Mouse (Mus musculus) 416B (cell line): Measurements from ENCODE around the gene Acox2.

Experiments
- DNase-seq: peaks from one replicate; pipeline ENCODE4 v3.0.0; 2011; ENCODE audit warnings: low read depth

Gene Acox2

DNA sequence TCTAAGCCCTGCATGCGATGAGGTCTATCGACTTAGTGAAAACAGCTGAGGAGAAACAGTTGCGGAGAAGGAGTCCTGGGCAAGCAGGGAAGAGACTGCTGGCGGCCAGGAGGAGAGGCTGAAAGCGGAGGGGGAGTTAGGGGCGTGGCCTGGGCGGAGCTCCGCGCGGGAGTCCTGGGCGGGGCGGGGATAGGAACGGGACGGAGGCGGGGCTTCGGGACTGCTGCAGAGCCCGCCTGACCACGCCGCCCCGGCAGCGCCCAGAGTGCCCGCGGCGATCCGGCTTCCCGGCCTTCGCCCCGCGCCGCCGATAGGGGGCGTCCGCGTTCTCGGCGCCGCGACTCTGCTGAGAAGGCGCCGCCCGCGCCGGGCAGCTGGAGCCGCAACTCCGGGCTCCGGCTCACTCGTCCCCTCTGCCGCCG, 45.3 kb downstream of the Acox2 start, which contains the start of gene Kctd6:
Gene Kctd6, plus strand, starts transcription at position 338 of the 422 bp plus-strand sequence.
- DNase-seq = peak; percentile 95

DNA sequence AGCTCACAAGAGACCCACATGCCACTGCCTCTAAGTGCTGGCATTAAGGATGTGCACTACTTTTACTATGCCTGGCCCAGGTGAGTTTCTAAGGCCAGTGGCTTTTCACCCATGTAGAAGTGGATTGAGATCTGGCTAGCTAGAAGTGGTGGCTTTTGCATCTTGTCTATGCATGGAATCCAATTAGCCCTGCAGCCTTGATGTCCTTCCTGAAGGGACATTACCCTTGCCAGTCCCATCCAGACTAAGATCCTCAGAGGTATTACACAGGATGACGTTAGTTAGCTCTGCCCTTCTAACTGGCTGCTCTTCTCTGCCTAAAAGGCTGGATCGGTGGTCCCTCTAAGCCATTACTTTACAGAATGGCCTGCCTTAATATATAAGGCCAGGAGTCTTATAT, 46.2 kb downstream of the Acox2 start:
- DNase-seq = no peak

DNA sequence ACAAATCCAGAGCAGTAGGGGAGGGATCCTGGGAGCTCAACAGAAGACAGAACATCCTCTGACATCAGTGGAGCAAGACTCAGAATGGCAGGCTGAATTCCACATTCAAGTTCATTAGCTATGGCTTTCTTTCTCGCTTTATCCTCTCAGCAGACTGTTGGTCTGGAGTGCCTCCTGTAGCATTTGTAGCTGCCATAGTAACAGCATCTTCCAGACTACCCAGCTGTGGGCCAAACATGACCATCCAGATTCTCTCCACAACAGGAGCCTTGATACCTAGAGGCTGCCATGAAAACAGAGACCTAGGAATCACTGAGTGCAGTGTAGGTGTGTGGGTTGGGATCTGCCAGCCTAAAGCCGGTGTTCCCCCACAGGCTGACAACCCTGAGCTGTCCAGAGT, 49.3 kb downstream of the Acox2 start:
- DNase-seq = no peak

DNA sequence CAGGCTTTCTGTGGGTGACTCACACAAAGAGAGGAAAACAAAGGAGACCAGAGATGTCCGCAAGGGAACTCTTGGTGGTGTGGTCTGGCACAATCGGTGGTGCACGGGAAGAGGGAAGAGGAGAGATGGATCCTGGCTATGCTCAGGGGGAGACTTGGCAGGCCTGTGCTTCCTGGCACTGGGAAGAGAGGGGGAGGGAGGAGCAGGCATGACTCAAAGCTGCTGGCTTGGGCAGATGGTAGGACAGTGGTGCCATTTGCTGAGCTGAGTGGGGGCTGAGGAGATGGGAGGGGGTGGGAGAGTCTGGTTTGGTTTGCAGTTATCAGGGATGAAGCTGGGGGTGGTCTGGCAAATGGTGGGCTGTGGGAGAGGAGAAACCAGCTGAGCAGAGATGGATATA, 50.3 kb downstream of the Acox2 start:
- DNase-seq = no peak

DNA sequence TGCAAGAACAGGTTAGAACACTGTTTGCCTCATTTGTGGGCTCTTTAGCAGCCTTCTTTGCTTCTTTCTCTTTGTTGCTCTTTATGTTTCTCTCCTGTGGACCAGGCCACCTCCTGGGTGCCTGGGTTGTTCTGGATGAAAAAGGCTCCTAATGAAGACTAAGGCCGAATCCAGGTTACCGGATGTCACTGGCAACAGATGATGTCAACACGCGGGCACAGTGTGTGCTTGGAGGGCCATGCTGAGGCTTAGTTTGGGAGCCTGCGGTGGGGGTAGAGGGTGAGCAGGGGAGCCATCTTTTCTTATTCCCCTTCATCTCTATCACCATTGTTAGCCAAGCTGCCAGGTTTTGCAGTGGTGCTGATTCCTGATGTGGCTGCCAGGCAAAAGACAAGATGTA, 51.6 kb downstream of the Acox2 start:
- DNase-seq = no peak

DNA sequence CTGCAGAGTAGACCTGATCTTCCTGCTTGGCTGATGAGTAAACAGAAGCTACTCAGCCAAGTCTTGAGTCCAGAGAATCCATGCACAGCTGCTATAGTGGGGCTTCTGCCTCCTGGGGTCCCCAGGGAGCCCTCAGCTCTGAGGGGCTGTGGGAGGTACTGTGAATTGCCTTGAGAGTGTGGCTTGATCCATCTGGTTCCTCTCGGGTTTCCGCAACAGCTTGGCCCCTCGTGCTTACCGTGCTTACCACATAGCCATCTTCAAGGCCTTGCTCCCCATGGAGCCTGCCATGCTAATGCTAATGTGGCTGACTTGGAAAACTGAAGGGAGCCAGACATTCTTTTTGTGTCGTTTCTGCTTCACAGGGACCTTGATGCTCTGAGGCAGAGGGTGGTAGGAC, 52.0 kb downstream of the Acox2 start:
- DNase-seq = no peak

DNA sequence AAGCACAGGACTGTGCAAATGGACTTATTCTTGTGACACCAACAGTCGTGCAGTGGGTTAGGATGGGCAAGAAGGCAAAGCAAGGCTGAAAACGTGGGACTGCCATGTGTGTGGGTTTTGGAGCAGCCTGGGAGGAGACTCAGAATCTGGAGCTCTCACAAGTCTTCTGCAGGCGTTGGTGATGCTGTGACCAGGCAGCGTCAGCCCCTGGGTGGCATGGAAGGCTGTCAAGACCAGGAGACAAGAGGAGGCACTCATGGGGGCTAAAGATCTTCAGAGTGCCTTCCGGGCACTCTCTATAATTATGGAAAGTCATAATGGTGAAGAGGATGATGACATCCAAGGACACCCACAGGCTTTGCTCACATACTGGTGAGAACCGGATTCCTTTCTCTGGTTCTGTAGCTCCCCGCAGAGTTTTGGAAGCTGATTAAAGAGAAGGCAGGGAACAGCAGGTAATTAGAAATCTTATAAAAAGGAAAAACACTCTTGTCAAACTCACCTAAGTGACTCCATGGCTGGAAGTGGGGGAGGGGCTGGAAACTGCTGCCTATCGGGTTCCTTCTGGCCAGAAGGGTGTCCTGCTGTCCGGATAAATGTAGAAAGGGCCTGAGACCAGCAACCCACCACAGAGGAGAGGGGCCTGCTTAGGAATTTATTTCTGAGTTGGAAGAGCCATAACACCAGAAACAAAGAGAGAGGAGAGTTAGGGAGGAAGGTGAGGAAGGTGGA, 52.8 kb downstream of the Acox2 start:
- no peak for DNase-seq

DNA sequence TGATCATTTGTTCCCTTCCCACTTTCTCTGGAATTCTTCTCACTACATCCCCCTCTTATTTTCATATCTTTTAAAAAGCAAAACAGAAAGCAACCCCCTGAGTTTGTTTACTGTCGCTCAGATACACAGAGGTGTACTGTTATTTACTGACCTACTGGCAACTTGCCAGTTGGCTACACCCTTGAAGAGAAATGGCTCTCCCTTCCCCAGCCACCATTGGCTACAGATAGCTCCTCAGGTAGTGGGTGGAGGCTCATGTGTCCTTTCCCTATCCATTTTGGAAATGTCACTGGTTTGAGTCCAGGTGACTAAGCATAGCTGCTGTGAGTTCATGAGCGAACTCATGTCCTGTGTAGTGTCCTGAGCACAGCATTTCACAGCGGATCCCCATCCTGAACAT, 57.4 kb downstream of the Acox2 start:
- no peak for DNase-seq

DNA sequence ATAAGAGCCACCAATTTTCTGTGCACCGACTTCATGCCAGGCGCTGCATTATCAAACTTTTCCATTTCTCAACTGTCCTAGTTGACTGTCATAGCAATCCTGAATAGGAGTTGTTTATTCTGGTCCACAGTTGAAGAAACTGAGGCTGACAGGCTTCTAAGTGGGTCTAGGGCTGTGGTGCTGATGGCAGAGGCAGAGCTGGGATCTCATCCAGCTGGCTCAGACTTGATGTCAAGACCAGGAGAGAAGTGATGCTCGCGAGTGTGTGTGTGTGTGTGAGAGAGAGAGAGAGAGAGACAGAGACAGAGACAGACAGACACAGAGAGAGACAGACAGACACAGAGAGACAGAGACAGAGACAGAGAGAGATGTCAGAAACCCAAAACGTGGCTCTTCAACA, 58.4 kb downstream of the Acox2 start:
- DNase-seq = no peak

DNA sequence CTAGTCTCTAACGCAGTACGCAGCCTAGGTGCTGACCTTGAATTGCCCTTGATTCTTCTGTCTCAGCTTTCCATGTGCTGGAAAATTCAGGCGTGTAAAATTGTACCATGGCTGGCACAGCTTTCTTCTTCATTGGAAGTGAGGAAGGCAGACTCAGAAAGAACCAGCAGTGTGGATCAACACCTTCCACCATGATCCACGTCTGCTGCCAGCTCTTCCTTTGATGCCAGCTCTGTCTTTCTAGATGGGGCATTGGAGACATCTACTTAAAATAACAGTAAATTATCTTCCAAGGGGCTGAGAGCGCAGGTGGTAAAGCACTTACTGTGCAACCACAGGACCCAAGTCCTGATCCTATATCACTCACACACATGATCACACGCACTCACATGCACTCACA, 66.4 kb downstream of the Acox2 start:
- DNase-seq = no peak

DNA sequence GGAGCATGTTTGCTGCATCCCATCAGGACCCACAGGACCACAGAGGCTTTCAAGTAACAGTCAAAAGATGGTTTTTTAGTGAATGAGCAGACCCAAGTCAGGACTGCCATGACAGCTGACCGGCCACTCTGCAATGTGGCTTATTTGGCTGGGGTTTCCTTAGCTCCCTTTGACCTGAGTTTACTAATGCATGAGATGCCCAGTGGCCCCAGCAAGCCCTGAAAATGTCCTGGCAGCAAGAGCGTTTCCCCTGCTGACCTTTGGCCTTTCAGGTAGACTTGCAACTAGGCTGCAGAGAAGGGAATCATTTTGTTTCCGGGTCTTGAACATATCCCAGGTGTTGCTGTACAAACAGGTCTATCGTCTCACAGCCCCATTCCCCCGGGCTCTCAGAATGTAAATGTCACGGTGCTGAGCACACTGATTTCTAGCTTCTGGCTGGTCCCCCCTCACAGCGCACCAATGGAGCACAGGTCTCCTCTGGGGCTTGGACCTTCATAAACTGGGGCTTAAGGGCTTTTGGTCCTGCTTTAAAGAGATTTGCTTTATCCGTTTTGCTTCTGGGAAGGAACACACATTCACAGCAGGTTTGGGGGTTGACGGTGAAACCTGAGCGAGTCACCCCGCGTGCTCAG, 67.7 kb downstream of the Acox2 start:
- no peak for DNase-seq

DNA sequence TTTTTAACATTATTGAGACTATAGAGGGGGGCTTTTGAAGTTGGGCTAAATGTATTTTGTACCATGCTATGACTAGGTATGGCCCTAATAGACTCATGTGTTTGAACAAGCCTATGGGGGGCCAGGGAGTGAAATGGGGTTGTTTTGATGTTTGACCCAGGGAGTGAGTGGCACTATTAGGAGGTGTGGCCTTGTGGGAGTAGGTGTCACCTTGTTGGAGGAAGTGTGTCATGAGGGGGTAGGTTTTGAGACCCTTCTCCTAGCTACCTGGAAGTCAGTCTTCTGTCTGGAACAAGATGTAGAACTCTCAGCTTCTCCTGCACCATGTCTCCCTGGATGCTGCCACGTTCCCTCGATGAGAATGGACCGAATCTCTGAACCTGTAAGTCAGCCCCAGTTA, 68.6 kb downstream of the Acox2 start:
- no peak for DNase-seq

DNA sequence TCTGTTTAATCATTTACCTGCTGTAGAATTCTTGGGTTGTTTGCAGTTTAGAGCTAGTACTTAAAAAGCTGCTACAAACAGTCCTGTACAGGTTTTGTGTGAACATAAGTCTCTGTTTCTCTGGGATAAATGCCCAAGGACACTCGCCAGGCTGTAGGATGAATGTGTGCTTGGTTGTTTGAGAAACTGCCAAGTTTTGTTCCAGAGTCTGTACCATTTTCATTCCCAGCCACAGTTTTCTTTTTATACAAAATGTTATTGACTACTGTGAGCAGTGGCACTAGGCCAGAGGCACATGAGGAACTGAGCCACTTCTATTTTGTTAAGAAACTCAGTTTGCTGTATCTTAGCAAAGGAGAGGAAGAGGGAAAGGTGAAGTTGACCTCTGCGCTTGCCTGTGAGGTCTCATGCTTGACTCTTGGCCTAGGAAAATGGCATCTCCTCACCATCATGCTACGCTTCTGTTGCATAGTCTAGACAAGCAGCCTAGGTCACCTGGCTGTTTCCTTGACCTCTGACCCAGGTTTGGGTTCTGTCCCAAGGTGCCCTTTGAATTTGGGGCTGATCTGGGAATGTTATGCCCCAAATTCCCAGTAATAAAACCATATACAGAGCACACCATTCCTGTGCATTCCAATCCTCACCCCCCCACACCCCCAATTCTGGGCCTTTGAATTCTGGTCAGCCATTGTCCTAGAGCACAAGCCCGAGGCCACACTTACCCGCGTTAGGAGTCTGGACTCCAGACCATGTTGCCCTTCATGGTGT, 72.7 kb downstream of the Acox2 start:
- DNase-seq = no peak

DNA sequence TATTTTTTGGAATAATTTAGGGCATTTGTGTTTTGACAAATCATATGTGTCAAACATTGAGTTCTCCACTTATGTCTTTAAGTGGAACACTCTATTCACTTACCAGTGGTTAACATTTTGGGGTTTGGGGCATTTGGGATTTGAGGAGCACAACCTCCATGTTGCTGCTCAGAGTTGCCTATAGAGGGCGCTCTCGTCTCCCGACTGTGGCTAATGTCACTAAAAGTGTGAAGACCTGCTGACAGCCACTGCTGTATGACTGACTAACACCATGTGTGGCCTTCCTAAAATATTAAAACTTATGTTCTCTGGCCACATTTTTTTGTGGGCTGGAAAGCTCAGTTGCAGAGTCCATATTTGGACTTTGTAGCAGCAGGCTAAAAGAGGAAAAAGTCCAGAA, 75.8 kb downstream of the Acox2 start:
- peak; percentile 24 for DNase-seq

DNA sequence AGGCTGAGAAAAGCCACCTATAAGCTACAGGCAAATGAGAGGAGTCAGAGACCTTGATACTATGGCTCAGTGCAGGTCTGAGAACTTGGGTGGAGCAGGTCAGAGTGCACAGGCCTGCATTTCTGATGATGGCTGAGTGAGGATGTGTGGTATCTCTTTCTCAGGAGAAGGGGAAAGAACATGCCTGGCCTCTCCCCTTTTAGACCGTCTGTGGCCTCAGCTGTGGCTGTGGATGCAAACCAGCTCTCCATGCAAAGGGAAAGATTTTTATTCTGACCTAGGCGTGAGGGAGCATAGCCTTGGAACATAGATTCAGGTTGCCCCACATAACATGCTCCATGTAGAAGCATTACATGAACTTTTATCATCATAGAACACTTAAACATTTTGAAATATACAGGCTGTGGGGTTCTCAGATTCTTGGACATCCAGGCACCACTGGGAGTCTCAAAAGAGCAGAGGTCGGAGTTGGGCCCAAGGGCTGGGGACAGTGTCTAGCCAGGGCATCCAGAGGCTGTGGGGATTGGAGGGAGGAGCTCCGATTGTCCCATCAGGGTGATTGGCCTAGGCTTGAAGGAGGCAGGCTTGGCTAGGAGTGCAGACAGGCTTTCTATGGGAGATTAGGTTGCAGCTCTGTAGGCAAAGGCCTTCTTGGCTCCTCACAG, 78.7 kb downstream of the Acox2 start:
- DNase-seq = no peak

DNA sequence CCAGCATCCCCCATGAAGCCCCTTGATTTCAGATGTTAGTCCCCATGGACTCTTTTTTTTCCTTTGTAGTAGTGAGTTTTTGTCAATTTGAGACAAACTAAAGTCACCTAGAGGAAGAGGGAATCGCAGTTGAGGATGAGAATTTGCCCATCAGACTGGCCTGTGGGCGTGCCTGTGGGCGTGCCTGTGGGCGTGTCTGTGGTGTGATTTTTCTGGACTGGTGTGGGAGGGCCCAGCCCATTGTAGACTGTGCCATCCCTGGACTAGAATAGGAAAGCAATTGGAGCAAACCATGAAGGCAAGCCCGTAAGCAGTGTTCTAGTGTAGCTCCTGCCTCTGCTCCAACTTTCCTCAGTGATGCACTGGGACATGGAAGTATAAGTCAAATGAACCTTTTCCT, 82.9 kb downstream of the Acox2 start:
- peak; percentile 54 for DNase-seq
